Mouse (Mus musculus) adrenal gland, postnatal 14 days (tissue): ENCODE measurements around the gene Polm. TPM values are rescaled to one million over a fixed set of nuclear protein-coding genes. Genes with fewer than 3 reads are reported as not detected.
A peak's percentile ranks its signal among the peaks of the same experiment; 100 is the strongest.

Experiments
- DNase-seq: peaks from one replicate; pipeline ENCODE4 v3.0.0; 2021; ENCODE audit warnings: mixed read lengths
- long read RNA-seq, 2 experiments: library from polyadenylated mRNA; stranded (forward); transcript quantifications; one replicate each; pipeline ENCODE4 v2.0.0; 2021
- total RNA-seq: library from RNA; stranded (reverse); gene quantifications from 2 replicates; pipeline ENCODE4 v1.2.3, GENCODE M21; 2021

The Polm gene
- total RNA-seq = 8.4 and 11.9 TPM in 2 replicates
- long read RNA-seq, experiment 1, partial matches to known transcripts = 3 of 9 reads
- long read RNA-seq, experiment 1, other reads (novel, unspliced or antisense) = 5 of 9 reads
- long read RNA-seq, experiment 2, partial matches to known transcripts = 2 of 4 reads
- long read RNA-seq, experiment 2, other reads (novel, unspliced or antisense) = 2 of 4 reads

GRCm38 (mm10) chr11:5837251-5838246 is at the start of gene Polm:
TSS of gene Polm (minus strand) at chr11:5838016.
- peak; percentile 96 for DNase-seq

- DNase-seq = no peak
Measured at GRCm38 (mm10) chr11:5887250-5887649, 49.4 kb upstream of the Polm start.

- DNase-seq = peak; percentile 76
Measured at GRCm38 (mm10) chr11:5886187-5886586, 48.4 kb upstream of the Polm start.

- no peak for DNase-seq
Measured at GRCm38 (mm10) chr11:5882518-5882917, 44.7 kb upstream of the Polm start.

- peak; percentile 76 for DNase-seq
Measured at GRCm38 (mm10) chr11:5879905-5880304, 42.1 kb upstream of the Polm start.

GRCm38 (mm10) chr11:5878661-5879060 is 40.8 kb upstream of the Polm start:
- DNase-seq = no peak

GRCm38 (mm10) chr11:5877921-5878526 is 40.2 kb upstream of the Polm start, which contains the start of gene Pold2:
TSS of gene Pold2 (minus strand) at chr11:5878292.
- peak; percentile 99 for DNase-seq

- no peak for DNase-seq
Measured at GRCm38 (mm10) chr11:5877421-5877820, 39.6 kb upstream of the Polm start.

- DNase-seq = no peak
Measured at GRCm38 (mm10) chr11:5873192-5873591, 35.4 kb upstream of the Polm start.

- DNase-seq = no peak
Measured at GRCm38 (mm10) chr11:5872707-5873106, 34.9 kb upstream of the Polm start.

GRCm38 (mm10) chr11:5870069-5870468 is 32.3 kb upstream of the Polm start:
- no peak for DNase-seq

- no peak for DNase-seq
Measured at GRCm38 (mm10) chr11:5869331-5869730, 31.5 kb upstream of the Polm start.

GRCm38 (mm10) chr11:5868324-5868723 is 30.5 kb upstream of the Polm start:
- DNase-seq = no peak

GRCm38 (mm10) chr11:5867196-5867595 is 29.4 kb upstream of the Polm start:
- no peak for DNase-seq

- peak; percentile 88 for DNase-seq
Measured at GRCm38 (mm10) chr11:5862394-5863105, 24.7 kb upstream of the Polm start.

GRCm38 (mm10) chr11:5861678-5862393 is 24.0 kb upstream of the Polm start, which contains the start of gene Aebp1:
TSS of gene Aebp1 (plus strand) at chr11:5861947.
- peak; percentile 94 for DNase-seq

GRCm38 (mm10) chr11:5860639-5861038 is 22.8 kb upstream of the Polm start:
- DNase-seq = no peak

- DNase-seq = no peak
Measured at GRCm38 (mm10) chr11:5859883-5860550, 22.2 kb upstream of the Polm start.

GRCm38 (mm10) chr11:5858723-5859122 is 20.9 kb upstream of the Polm start:
- DNase-seq = no peak

GRCm38 (mm10) chr11:5856479-5857130 is 18.8 kb upstream of the Polm start:
- DNase-seq = no peak
